12 mouse cellular contexts compared by ENCODE assay signal in the genomic region with DNA sequence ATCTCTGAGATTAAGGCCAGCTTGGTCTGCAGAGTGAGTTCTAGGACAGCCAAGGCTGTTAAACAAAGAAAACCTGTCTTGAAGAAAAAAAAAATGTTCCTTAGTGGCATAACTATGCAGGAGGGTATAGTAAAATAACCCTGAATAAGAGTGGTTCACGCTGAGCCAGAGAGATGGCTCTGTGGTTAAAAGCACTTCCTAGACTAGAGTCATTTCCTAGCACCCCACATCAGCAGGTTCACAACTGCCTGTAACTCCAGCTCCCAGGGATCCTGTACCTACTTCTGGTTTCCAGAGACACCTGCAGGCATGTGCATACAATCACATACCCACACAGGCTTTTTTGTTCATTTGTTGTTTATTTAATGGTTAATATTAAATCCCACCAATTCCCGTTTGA. TPM values are rescaled to one million over a fixed set of nuclear protein-coding genes. Genes with fewer than 3 reads are reported as not detected.
A peak's percentile ranks its signal among the peaks of the same experiment; 100 is the strongest.
DNase-seq lines count a peak whose midpoint lies in the region; ATAC-seq and TF ChIP-seq lines count a peak whose summit lies in the region.
"Had no signal": no experiment of that assay in that cellular context is flagged by ENCODE, and none has a peak within 500 bp of the region (broad histone marks: within the 10 kb centered on the region; RNA-seq: fewer than 3 reads in every experiment).

No protein-coding gene starts in this region.

- H3K27me3 ChIP-seq in intestine, postnatal 0 days (replicated peaks; ENCODE audit: control insufficient read depth, insufficient read depth, low read length), result no peaks in the 10 kb centered on the region
- H3K27me3 ChIP-seq in intestine, embryonic 16.5 days (replicated peaks; ENCODE audit: control insufficient read depth, insufficient read depth, low read length), result no peaks in the 10 kb centered on the region
- no peaks in the 10 kb centered on the region for H3K27me3 ChIP-seq in MEL (ENCODE audit: control insufficient read depth in 1 of 2, insufficient read depth in 2 of 2, low read length in 2 of 2)
- no peaks in the 10 kb centered on the region for H3K27me3 ChIP-seq in hindbrain, embryonic 14.5 days (ENCODE audit: control insufficient read depth, insufficient read depth, low read length)
- no peaks in the 10 kb centered on the region for H3K27me3 ChIP-seq in midbrain, postnatal 0 days (ENCODE audit: insufficient read depth, low read length)

- peaks cover 10% of the 10 kb centered on the region for H3K79me2 ChIP-seq in MEL (ENCODE audit: control insufficient read depth, insufficient read depth, low read length, poor library complexity)

- TF ChIP-seq RAD21 in MEL (IDR thresholded peaks at IDR 0.05; ENCODE audit: low read depth, low read length), result no peak

- no peak overlapping the region for H3K27ac ChIP-seq in intestine, postnatal 0 days (ENCODE audit: low read depth, low read length)
- no peak overlapping the region for H3K27ac ChIP-seq in intestine, embryonic 16.5 days (ENCODE audit: low read length)
- H3K27ac ChIP-seq in MEL (ENCODE audit: control insufficient read depth, low read depth, low read length), result no peak overlapping the region
- H3K27ac ChIP-seq in hindbrain, embryonic 14.5 days, result no peak overlapping the region
- no peak overlapping the region for H3K27ac ChIP-seq in midbrain, postnatal 0 days (ENCODE audit: low read depth, low read length)
- H3K27ac ChIP-seq: liver, embryonic 14.5 days had no signal

- TF ChIP-seq EP300 in MEL (IDR thresholded peaks at IDR 0.05; ENCODE audit: low read depth in 1 of 2, low read length in 2 of 2), result no peak

- no peak for TF ChIP-seq POLR2A in MEL (IDR thresholded peaks at IDR 0.05; ENCODE audit: control insufficient read depth in 1 of 2, insufficient read depth in 1 of 2, low read depth in 1 of 2, low read length in 2 of 2, poor library complexity in 1 of 2)

- TF ChIP-seq CTCF in intestine, postnatal 0 days (IDR thresholded peaks at IDR 0.05; ENCODE audit: low read depth), result 0 out of 2 replicates have a peak, but pooled peaks have one; percentile 7
- no peak for TF ChIP-seq CTCF in MEL (IDR thresholded peaks at IDR 0.05 in 2 of 3, conservative IDR thresholded peaks at IDR 0.05 in 1 of 3; ENCODE audit: control insufficient read depth in 1 of 3, insufficient read depth in 1 of 3, low read depth in 2 of 3, low read length in 3 of 3, poor library complexity in 1 of 3, severe bottlenecking in 1 of 3)
- no peak for TF ChIP-seq CTCF in midbrain, postnatal 0 days (IDR thresholded peaks at IDR 0.05)

- H3K4me2 ChIP-seq in intestine, postnatal 0 days (replicated peaks; ENCODE audit: low read depth), result no peak overlapping the region
- no peak overlapping the region for H3K4me2 ChIP-seq in intestine, embryonic 16.5 days (ENCODE audit: low read depth, low read length)
- peak overlapping the region; percentile 74 for H3K4me2 ChIP-seq in hindbrain, embryonic 14.5 days (replicated peaks)
- peak overlapping the region; percentile 18; the same call in 1 of the 2 replicates for H3K4me2 ChIP-seq in midbrain, postnatal 0 days (ENCODE audit: low read depth, low read length, poor library complexity, severe bottlenecking)

- peak; percentile 24 for DNase-seq in MEL (ENCODE audit: low read depth, low spot score)
- no peak for DNase-seq in hindbrain, embryonic 14.5 days (ENCODE audit: low spot score)
- DNase-seq in midbrain, postnatal 0 days (ENCODE audit: low spot score), result no peak
- no peak for DNase-seq in adrenal gland, adult (ENCODE audit: inconsistent age in 2 of 2, low spot score in 1 of 2)
- DNase-seq in kidney, adult 18-20 months, result no peak
- DNase-seq in adrenal gland, postnatal 36 days, result no peak
- DNase-seq: gastrocnemius, postnatal 14 days; layer of hippocampus, adult 9-11 months; right cerebral cortex, postnatal 14 days had no signal

- 40% methylated on average over 2 of the region's 2 CpGs for WGBS in intestine, postnatal 0 days
- 45% methylated on average over 2 of the region's 2 CpGs for WGBS in intestine, embryonic 16.5 days
- WGBS in hindbrain, embryonic 14.5 days, result 68% methylated on average over 2 of the region's 2 CpGs
- WGBS in midbrain, postnatal 0 days, result 66% methylated on average over 2 of the region's 2 CpGs

- H3K9ac ChIP-seq in intestine, postnatal 0 days (ENCODE audit: low read depth, low read length), result no peak overlapping the region
- no peak overlapping the region for H3K9ac ChIP-seq in intestine, embryonic 16.5 days (ENCODE audit: low read depth, low read length)
- no peak overlapping the region for H3K9ac ChIP-seq in MEL (ENCODE audit: control insufficient read depth, low read depth, low read length, poor library complexity, severe bottlenecking)
- H3K9ac ChIP-seq in hindbrain, embryonic 14.5 days, result 0 out of 2 replicates have a peak overlapping the region, but pooled peaks have one; percentile 21
- 0 out of 2 replicates have a peak overlapping the region, but pooled peaks have one; percentile 13 for H3K9ac ChIP-seq in midbrain, postnatal 0 days (replicated peaks; ENCODE audit: low read length, poor library complexity, severe bottlenecking)
- H3K9ac ChIP-seq: liver, embryonic 14.5 days had no signal

- no peak for ATAC-seq in intestine, postnatal 0 days
- ATAC-seq in intestine, embryonic 16.5 days, result no peak
- ATAC-seq in hindbrain, embryonic 14.5 days (ENCODE audit: low FRiP score), result no peak
- no peak for ATAC-seq in midbrain, postnatal 0 days (ENCODE audit: low FRiP score)

- H3K9me3 ChIP-seq in intestine, postnatal 0 days (ENCODE audit: control insufficient read depth), result no peaks in the 10 kb centered on the region
- no peaks in the 10 kb centered on the region for H3K9me3 ChIP-seq in intestine, embryonic 16.5 days (ENCODE audit: control insufficient read depth, low read length)
- no peaks in the 10 kb centered on the region for H3K9me3 ChIP-seq in MEL (replicated peaks; ENCODE audit: insufficient read depth, low read length)
- no peaks in the 10 kb centered on the region for H3K9me3 ChIP-seq in hindbrain, embryonic 14.5 days (ENCODE audit: control insufficient read depth, low read length)
- no peaks in the 10 kb centered on the region for H3K9me3 ChIP-seq in midbrain, postnatal 0 days (ENCODE audit: low read length)

- no peaks in the 10 kb centered on the region for H3K36me3 ChIP-seq in intestine, postnatal 0 days (ENCODE audit: control insufficient read depth, insufficient read depth)
- no peaks in the 10 kb centered on the region for H3K36me3 ChIP-seq in intestine, embryonic 16.5 days (ENCODE audit: control insufficient read depth, insufficient read depth, low read length)
- peaks cover 0 to 17% of the 10 kb centered on the region in 2 experiments; a peak in 2 of 4 replicates for H3K36me3 ChIP-seq in MEL (ENCODE audit: control insufficient read depth in 1 of 2, insufficient read depth in 2 of 2, low read length in 2 of 2)
- H3K36me3 ChIP-seq in hindbrain, embryonic 14.5 days (replicated peaks; ENCODE audit: control insufficient read depth, insufficient read depth), result no peaks in the 10 kb centered on the region; the same call in 1 of the 2 replicates
- H3K36me3 ChIP-seq in midbrain, postnatal 0 days (ENCODE audit: insufficient read depth, low read length), result no peaks in the 10 kb centered on the region

- no peaks in the 10 kb centered on the region for H3K4me1 ChIP-seq in intestine, postnatal 0 days (replicated peaks; ENCODE audit: control insufficient read depth, insufficient read depth, low read length)
- peaks cover 22% of the 10 kb centered on the region; the same call in 1 of the 2 replicates for H3K4me1 ChIP-seq in intestine, embryonic 16.5 days (ENCODE audit: control insufficient read depth, insufficient read depth, low read length)
- peaks cover 2 to 10% of the 10 kb centered on the region in 2 experiments; a peak in 3 of 4 replicates for H3K4me1 ChIP-seq in MEL (ENCODE audit: control insufficient read depth in 1 of 2, insufficient read depth in 2 of 2, low read length in 2 of 2)
- H3K4me1 ChIP-seq in hindbrain, embryonic 14.5 days (replicated peaks; ENCODE audit: control insufficient read depth, insufficient read depth, low read length), result peaks cover 20% of the 10 kb centered on the region
- H3K4me1 ChIP-seq in midbrain, postnatal 0 days (ENCODE audit: insufficient read depth, low read length), result peaks cover 12% of the 10 kb centered on the region; the same call in 1 of the 2 replicates

- H3K4me3 ChIP-seq in intestine, postnatal 0 days (ENCODE audit: low read depth, low read length), result no peak overlapping the region
- no peak overlapping the region for H3K4me3 ChIP-seq in intestine, embryonic 16.5 days (ENCODE audit: low read length)
- no peak overlapping the region for H3K4me3 ChIP-seq in MEL (ENCODE audit: control insufficient read depth in 1 of 2, insufficient read depth in 1 of 2, low read depth in 2 of 2, low read length in 2 of 2)
- H3K4me3 ChIP-seq in hindbrain, embryonic 14.5 days (replicated peaks; ENCODE audit: low read length), result 0 out of 2 replicates have a peak overlapping the region, but pooled peaks have one; percentile 2
- no peak overlapping the region for H3K4me3 ChIP-seq in midbrain, postnatal 0 days (ENCODE audit: low read depth, low read length)

RNA-seq across cellular contexts. Expression of a gene that starts 1.6 kb away (rescaled TPM):
- polyA plus RNA-seq in intestine, postnatal 0 days (2015; fragmentation: Nextera tagmentation; extraction: Ambion mirVana), result 4.6 and 5.0 TPM in 2 replicates
- 4.2 and 6.0 TPM in 2 replicates for polyA plus RNA-seq in intestine, embryonic 16.5 days (2015; fragmentation: Nextera tagmentation; extraction: Ambion mirVana)
- 4.4 and 4.9 TPM in 2 replicates for total RNA-seq in MEL (2012; rRNA removed)
- polyA plus RNA-seq in MEL (2012; ENCODE audit: insufficient read depth in 1 of 2, insufficient read length in 2 of 2, low read depth in 1 of 2, low replicate concordance in 2 of 2, missing spikeins in 1 of 2), result 1 to 10 TPM in 1 of 2 experiments, not detected in 1; 3.7 TPM
- 25.9 and 27.0 TPM in 2 replicates for polyA plus RNA-seq in hindbrain, embryonic 14.5 days (2014; fragmentation: Nextera tagmentation; extraction: Ambion mirVana)
- 23.8 and 30.1 TPM in 2 replicates for total RNA-seq in midbrain, postnatal 0 days (2014; rRNA removed)
- polyA plus RNA-seq in midbrain, postnatal 0 days (2015; fragmentation: Nextera tagmentation; extraction: Ambion mirVana), result 41.8 and 53.2 TPM in 2 replicates
- total RNA-seq in adrenal gland, postnatal 36 days (2021), result 1 to 10 TPM; 3.3 to 4.8 TPM

RNA-seq across cellular contexts. Expression of a gene that starts 5.0 kb away (rescaled TPM):
- polyA plus RNA-seq in intestine, postnatal 0 days (2015; fragmentation: Nextera tagmentation; extraction: Ambion mirVana), result 212 and 223 TPM in 2 replicates
- 185 and 201 TPM in 2 replicates for polyA plus RNA-seq in intestine, embryonic 16.5 days (2015; fragmentation: Nextera tagmentation; extraction: Ambion mirVana)
- 35.4 and 39.5 TPM in 2 replicates for total RNA-seq in MEL (2012; rRNA removed)
- 100 to 1,000 TPM in 1 of 2 experiments, not detected in 1; 112 TPM for polyA plus RNA-seq in MEL (2012; ENCODE audit: insufficient read depth in 1 of 2, insufficient read length in 2 of 2, low read depth in 1 of 2, low replicate concordance in 2 of 2, missing spikeins in 1 of 2)
- polyA plus RNA-seq in hindbrain, embryonic 14.5 days (2014; fragmentation: Nextera tagmentation; extraction: Ambion mirVana), result 150 and 157 TPM in 2 replicates
- 160 and 177 TPM in 2 replicates for total RNA-seq in midbrain, postnatal 0 days (2014; rRNA removed)
- polyA plus RNA-seq in midbrain, postnatal 0 days (2015; fragmentation: Nextera tagmentation; extraction: Ambion mirVana), result 229 and 232 TPM in 2 replicates
- 100 to 1,000 TPM; 145 to 160 TPM for total RNA-seq in adrenal gland, postnatal 36 days (2021)

RNA-seq across cellular contexts. Expression of a gene that starts 38.1 kb away (rescaled TPM):
- polyA plus RNA-seq in intestine, postnatal 0 days (2015; fragmentation: Nextera tagmentation; extraction: Ambion mirVana), result 49.0 and 49.8 TPM in 2 replicates
- 81.5 and 87.0 TPM in 2 replicates for polyA plus RNA-seq in intestine, embryonic 16.5 days (2015; fragmentation: Nextera tagmentation; extraction: Ambion mirVana)
- 91.9 and 111 TPM in 2 replicates for total RNA-seq in MEL (2012; rRNA removed)
- polyA plus RNA-seq in MEL (2012; ENCODE audit: insufficient read depth in 1 of 2, insufficient read length in 2 of 2, low read depth in 1 of 2, low replicate concordance in 2 of 2, missing spikeins in 1 of 2), result 10 to 100 TPM in 1 of 2 experiments, not detected in 1; 74.5 TPM
- 117 and 129 TPM in 2 replicates for polyA plus RNA-seq in hindbrain, embryonic 14.5 days (2014; fragmentation: Nextera tagmentation; extraction: Ambion mirVana)
- 97.7 and 99.1 TPM in 2 replicates for total RNA-seq in midbrain, postnatal 0 days (2014; rRNA removed)
- polyA plus RNA-seq in midbrain, postnatal 0 days (2015; fragmentation: Nextera tagmentation; extraction: Ambion mirVana), result 124 and 128 TPM in 2 replicates
- total RNA-seq in adrenal gland, postnatal 36 days (2021), result 10 to 100 TPM; 17.8 to 18.2 TPM

Comparison
In these comparisons a context has a peak if more than half of its experiments do, and no peak if none do; other contexts are left out.
1. H3K4me2 ChIP-seq: peak in hindbrain, embryonic 14.5 days (single experiment) and midbrain, postnatal 0 days (single experiment); none in intestine, postnatal 0 days (single experiment) and intestine, embryonic 16.5 days (single experiment).
2. H3K9ac ChIP-seq: peak in hindbrain, embryonic 14.5 days (single experiment) and midbrain, postnatal 0 days (single experiment); none in intestine, postnatal 0 days (single experiment), intestine, embryonic 16.5 days (single experiment) and MEL (single experiment).